Mouse (Mus musculus) left cerebral cortex, adult 11 months (tissue): ENCODE data around the gene Tnrc6c.

Source experiments
- DNase-seq: peaks from one replicate; pipeline ENCODE4 v3.0.0; 2022; ENCODE audit warnings: low spot score

Gene Tnrc6c

DNA sequence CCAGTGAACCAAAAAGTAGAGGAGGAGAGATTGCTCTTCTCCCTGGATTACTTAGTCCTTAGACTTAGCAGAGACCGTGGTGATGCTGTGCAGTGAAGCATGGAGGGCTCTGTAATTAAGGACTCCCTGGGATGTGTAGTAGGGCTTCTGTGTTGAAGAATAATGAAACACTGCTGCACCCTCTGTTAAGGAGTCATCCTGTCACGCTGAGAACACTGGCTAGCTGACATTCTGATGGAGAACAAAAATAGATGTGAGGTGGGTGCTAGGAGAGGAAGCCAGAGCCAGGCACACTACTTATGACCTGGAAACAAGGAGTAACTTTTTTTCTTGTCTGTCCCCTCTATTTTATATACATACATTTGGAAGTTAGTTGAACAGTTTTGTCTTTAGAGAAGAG is 22.6 kb downstream of the Tnrc6c start:
- no peak for DNase-seq

DNA sequence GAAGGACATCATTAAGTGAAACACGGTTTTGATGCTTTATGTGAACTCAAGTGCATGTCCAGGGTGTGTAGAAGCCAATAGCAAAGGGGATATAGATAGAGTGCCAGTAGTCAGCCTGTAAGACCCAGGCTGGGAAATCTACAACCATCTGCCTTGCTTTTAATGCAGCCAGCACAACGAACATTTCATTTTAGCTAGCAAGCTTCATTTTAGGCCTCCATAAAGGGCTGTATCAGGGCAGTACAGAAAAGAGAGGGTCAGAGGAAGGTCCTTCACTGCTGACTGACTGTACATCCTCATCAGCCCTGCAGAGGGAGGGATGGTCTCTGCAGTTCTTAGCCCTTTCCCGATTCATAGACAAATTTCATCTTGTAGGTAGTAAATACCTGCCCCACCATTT is 23.0 kb downstream of the Tnrc6c start:
- DNase-seq = no peak

DNA sequence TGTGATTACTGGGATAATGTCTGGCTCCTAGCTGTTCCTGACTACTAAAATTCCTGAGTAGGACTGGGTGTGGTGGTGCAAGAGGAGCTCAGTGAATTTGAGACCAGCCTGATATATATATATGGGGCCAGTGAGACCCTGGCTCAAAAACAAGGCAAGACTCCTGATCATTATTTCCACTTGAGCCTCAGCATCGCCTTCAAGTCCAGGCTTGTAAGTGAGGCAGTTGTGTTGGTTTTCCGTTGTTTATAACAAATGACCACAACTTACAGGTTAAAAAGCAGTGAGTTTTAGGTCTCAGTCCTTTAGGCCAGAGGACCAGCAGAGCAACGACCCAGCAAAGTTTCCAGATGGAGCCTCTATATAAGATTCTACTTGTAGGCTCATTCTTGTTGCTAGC is 23.5 kb downstream of the Tnrc6c start:
- DNase-seq = no peak

DNA sequence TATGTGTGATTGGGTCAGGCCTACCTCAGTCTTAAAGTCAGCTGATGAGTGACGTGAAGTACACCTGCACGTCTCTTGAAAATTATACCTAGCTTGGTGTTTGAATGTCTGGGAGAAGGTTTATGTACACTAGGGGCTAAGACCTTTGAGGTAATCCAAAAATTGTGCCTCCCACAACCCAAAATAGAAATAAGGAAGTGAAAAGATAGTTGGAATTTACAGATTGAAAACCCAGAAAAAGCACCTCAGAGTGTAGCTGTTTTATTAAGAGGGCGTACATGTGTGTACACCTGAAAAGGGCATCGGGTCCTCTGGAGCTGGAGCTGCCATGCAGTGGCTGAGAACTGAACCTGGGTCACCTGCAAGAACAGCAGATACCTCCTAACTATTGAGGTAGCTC is 24.1 kb downstream of the Tnrc6c start:
- no peak for DNase-seq

DNA sequence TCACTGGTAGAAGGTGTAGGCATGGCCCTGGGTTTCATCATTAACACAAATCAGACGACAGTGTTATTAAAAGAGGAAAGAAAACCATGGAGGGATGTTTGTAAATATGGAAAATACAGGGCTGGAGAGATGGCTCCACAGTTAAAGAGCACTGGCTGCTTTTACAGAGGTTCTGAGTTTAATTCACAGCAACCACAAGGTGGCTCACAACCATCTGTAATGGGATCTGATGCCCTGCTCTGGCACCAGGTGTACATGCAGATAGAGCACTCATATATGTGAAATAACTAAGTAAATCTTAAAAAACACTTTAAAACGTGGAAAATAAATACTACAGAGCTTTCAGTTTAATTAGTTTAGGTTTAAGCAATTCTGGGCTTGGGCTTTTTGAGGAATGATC is 24.7 kb downstream of the Tnrc6c start:
- DNase-seq = no peak

DNA sequence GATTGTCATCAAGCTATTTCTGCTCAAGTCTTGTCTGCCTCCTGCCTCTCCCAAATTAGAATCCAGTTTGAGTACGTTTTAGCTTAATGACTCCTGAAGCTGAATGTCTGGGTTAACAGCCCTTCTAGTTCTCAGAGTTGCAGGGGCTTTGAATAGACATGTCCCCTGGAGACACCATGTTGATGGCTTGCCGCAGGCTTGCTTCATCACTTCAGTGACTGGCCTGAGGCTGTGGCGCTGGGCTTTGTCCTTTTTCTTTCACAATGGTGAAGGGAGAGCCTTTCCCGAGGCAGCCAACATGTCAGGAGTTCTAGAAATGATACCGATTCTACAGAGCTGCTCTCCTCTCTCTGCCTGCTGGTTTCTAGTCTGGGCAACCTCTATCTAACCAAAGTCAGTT is 30.6 kb downstream of the Tnrc6c start:
- no peak for DNase-seq

DNA sequence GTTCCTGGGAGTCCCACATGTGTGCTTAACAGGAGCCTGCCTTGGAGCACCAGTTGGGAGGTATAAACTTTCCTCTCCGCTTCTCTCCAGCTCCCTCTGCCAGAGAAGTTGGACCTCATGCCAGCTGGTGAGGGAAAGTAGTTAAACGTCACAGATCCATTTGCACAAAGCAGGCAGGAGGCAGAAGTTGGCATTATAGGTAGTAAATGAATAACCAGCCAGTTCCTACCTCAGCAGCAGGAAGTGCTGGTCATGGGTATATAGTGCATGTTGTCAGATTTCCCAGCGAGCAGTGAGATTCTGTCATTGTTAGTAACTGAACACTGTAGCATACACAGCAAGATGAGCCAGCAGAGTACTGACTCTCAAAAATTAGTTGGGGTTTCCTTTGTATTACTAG is 31.4 kb downstream of the Tnrc6c start:
- no peak for DNase-seq

DNA sequence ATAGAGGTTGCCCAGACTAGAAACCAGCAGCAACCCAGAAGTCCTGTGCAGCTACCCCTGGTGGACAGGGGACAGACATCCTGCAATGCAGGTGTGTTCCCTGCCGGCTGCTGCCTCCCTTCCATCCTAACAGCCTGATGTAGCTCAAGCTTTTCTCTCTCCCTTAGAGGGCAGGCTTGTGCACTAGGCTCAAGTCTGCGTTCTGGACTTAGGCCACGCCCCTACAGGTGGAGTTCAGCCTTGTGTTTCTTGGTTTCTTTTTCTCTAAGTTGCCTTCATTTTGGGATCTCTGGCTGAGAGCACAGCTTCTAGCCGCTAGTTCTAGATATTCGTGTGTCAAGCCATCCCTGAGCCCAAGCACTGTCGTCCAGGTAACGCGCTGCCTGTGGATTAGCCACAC is 31.9 kb downstream of the Tnrc6c start:
- no peak for DNase-seq

DNA sequence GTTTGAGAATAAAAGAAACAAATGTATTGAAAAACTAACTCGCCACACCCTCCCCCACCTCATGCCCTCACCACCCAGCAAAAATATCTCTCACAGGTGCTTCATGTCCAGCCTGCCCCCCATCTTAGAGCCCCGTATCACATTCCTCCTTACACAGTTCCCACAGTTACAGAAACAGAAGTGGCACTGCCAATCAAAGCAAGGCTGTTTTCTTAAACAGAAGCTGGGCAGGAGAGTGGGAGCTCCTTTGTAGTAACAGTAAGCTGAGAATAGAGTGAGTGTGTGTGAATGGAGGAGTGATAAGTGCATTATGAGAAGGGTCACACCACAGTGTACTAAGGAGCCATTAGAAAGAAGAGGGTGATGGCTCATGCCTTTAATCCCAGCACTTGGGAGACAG is 34.5 kb downstream of the Tnrc6c start:
- DNase-seq = no peak

DNA sequence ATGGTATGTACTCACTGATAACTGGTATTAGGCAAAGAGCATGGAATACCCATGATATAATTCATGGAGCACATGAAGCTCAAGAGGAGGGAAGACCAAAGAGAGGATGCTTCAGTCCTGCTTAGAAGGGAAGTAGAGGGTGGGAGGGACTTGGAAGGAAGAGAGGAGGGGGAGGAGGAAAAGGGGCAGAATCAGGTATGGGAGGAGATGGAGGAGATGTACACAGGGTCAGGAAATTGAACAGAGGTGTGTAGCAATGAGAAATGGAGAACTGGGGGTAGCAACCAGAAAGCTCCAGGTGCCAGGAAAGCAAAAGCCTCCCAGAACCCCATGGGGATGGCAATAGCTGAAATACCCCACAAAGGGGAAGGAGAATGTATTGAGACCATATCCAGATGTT is 37.2 kb downstream of the Tnrc6c start:
- DNase-seq = no peak

DNA sequence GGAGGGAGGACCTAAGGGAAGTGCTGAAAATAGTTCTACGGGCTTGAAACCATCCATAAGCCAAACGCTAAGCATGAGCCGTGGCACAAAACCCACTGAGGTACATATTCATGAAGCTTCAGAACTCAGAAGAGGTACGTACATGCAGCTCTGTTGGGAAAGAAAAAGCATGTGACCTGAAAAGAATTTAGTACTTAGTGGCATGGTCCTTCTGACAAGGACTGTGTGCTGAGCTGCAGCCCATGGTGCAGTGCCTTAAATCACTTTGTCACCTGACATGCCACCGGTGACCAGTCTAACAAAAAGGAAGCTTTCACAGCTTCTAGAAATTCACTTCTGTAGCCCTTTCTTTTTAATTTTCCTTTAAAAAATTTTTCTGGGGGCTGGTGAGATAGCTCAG is 40.0 kb downstream of the Tnrc6c start:
- DNase-seq = no peak

DNA sequence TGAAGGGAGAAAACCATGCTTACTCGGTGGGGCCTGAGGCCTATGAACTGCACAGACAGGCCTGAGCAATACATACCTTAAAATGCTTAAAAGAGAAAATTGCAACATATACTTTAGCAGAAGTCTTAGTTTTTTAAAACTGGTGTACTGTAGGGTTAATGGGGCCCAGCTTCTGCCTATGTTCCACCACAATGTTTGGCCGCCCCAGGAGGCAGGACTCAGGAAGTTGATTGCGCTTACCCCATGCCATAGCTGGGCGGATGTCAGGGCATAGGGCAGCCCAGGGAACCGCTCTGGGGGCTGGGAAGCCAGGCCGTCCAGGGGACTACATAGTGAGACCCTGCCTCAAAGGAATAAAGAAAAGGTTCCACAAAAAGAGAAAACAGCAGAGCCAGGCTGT is 42.5 kb downstream of the Tnrc6c start:
- no peak for DNase-seq

DNA sequence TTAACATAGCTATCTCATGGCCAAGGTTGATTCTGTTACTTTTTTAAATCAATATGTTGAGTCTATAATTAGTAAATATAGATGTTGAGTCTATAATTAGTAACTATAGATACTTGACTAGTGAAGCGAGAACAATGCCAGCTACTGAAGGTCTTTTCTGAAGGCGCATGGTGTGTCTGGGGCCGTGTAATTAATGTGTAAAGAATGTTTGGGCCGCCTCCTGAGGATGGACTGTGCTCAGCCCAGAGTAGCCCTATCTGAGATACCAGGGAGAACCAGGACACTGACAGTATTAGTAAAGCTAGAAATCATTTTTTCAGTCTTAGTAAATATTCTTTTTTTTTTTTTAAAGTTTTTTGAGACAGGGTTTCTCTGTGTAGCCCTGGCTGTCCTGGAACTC is 46.8 kb downstream of the Tnrc6c start:
- no peak for DNase-seq

DNA sequence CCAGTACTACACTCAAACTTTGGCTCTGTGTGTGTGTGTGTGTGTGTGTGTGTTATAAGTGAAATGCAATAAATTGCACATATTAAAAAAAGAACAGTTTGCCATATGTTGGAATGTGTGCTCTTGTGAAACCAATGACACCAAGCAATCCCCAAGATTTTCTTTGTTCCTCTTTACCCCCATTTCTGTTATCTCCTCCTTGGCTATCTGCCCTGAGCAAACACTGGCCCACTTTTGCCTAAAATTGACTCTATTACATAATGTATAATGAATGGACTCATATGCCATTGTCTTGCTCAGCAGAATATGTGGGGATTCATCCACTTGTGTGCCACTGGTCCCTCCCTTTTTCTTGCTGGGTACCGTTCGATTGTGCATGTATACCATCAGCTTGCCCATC is 52.2 kb downstream of the Tnrc6c start:
- no peak for DNase-seq

DNA sequence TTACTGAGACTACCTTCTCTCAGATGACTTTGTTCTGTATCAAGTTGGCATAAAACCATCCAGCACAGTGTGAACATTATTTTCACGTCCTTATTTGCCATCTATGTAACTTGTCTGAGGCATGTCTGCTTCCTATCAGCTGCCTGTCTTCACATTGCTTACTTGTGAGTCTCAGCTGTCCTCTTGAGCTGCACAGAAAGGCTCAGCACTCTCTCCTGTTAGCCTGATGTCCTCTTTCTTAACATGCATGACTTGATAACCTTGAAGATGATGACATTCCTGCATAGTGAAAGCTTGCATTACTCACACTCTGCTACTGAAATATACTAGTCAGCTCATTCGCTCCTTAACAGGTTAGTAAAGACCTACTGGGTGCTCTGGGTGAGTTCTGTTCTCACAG is 53.1 kb downstream of the Tnrc6c start:
- no peak for DNase-seq

DNA sequence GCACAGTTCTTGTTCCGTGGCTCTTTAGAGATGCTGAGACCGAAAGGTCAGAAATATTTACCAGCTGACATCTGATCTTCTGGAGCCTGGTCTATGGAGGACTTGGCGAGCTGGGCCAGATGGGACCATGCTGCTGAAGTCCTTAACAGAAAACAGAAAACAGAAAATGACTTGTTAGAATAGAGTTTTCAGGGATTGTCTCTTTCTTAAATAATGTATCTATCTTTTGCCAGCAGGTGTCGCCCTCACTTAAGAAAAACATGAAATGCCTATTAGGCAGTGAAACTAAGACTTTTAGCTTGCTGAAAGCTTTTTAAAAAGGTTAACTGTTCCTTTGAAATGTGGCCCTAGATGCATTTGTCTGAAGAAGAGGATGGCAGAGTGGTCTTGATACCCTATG is 55.2 kb downstream of the Tnrc6c start:
- DNase-seq = no peak

DNA sequence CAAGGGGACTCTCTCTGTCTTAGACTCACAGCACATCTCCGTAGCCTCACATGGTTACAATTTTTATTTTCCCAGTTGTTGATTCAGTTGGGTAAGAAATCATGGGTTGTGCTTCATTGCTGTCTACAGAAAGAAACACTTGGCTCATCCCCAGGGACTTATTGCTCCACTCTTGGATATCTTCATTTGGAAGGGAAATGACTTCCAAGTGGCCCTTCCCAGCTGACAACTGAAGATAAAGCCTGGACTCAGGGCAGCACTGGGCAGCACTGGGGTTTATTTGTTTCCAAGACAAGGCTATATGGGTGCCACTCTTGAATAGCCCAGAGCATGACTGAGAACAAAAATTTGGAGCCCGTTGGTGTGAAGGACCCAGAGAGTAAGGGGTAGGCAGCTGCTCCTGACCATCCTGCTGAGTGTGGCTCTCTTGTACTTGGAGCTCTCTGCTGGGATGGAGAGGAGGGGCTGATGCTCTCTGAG is 56.8 kb downstream of the Tnrc6c start:
- no peak for DNase-seq

DNA sequence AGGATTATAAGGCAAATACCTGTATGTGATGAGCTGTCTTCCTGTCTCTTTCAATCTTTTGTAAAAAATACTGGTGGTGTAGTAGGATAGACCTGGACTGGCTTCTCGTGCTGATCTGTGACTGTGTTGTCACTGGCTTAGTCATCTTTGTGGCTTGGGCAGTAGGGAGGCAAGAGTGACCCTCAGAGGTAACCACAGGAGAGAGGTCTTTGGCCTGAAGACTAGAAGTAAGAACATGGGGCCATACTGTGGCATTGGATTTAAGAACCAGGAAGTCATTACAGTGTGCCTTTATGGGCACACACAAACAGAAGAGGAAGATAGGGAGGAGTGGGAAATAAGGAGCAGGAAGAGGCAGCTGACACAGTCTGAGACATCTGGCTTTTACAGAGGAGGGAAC is 58.0 kb downstream of the Tnrc6c start:
- no peak for DNase-seq

DNA sequence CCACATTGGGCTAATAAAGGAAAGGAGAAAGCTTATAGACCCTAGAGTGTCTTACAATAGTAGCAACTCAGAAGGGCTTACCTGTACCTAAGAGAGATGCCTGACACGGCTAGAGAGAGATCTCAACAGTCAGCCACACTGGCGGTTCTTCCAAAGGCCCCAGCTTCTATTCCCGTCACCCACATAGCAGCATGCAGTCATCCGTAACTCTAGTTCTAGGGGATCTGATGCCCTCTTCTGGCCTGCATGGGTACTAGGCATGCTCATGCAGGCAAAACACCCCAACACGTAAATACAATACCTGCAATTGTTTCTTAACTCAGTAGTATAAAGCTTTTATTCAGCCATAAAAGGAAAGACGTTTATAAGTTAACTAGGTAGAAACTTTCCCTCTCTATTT is 59.3 kb downstream of the Tnrc6c start:
- DNase-seq = no peak

DNA sequence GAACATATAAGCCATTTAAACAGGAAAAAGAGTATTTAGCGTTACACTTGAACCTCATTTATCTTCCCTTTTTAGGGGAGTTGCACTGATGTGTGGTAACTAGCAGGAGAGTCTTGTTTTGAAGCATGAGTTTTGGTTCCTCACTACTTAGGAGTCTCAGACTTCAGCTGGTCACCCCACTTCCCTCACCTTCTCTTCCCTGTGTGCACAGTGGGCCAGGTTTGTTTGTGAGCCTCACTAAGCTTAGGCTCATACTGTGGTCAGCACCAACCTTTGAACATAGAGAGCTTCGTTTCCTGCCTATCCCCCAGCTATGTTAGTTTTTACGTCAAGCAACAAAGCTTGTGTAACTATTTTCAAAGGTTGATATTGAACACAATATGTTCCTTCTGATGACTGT is 64.7 kb downstream of the Tnrc6c start:
- no peak for DNase-seq

DNA sequence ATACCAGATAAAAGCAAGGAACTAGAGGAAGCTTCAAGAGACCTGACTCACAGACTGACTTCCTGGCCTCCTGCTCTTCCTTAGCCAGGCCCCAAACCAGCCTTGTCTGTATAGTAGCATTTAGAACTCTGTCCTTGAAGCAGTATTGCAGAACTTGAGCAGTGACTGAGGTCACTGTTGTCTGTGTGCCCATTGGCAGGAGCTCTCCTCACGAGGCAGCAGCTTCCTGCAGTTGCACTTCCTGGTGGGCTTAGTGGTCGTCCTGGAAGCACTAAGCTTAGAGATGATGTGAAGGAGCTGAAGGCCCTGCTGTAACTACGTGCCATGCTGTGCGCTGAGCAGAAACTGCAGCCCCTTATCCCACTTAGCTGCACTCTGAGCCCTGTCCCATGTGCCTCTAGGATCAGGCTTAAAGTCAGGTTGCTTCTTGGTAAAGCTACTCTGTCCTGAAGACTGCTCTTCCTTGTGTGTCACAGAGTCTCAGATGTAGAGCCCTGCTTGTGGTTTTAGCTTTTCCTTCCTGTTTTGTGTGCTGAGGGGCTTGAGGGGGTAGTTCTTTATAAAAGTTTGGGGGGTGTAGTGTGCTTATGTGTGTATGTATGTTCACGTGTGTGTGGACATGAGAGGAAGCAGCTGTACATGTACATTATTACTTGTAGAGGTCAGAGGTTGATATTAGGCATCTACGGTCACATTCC is 70.7 kb downstream of the Tnrc6c start:
- DNase-seq = no peak

DNA sequence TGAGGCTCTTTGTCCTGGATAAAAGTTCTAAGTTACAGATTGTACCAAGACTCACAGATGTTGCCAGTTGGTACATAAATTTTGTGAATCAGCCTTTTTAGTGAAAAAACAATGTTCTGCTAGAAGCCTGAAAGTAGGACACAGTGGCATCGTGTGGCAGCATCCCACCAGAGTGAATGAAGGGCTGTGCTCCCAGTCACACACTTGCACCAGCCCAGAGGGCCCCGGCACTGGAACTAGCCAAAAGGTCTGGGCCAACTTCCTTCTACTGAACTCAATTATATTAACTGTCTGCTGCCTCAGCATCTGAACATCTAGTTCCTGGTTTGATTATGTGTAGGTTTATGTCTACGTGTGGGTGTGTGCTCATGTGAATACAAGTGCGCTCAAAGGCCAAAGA is 72.9 kb downstream of the Tnrc6c start:
- no peak for DNase-seq

DNA sequence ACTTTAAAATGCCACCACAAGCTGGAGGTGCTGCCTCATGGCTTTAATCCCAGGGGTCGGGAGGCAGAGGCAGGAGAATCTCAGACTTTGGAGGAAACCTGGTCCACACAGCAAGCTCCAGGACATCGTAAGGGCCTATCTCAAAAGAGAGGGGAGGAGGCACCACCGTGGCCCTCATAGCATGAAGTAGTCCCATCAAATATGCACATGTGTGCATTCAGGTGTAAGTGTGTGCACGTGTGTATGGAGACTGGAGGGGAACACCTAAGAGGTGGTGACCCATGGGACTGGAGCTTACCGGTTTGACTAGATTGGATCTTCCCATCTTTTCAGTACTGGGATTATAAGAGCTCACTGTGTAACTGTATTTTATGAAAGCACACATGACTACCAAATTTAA is 74.2 kb downstream of the Tnrc6c start:
- no peak for DNase-seq

DNA sequence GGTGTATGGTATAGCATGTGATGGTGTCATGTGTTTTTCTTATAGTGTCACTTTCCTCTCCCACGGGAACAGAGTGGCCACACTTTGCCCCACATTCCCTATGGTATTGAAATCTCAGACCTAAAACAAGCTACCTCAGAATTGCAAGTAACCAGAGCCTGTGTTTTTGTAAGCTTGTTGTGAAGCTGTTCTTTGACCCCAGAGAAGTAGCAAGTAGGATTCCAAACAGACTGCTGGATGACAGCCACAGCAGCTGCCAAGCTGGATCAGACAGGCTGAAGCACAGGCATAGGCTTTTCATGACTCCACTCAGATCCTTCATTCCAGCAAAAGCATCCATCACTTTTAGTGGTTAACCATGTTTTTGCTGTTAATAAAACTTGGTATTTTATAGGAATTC is 74.8 kb downstream of the Tnrc6c start:
- DNase-seq = no peak

DNA sequence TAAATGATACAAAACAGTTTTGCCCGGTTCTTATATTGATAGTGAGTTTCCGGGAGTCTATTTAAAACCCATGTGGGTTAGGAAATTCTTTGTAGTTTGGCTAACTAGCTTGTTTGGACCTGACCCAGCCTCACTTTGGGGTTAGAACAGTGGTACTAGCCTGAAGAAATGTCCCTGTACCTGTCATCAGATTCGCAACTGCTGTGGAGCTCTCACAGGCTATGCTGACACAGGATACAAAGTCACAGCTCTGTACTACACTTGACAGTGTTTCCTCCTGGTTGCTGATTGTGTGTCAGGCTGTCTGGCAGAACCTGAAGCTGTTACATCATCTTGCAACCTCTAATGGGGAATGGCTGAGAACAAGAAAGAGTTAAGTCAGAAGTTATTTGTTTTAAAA is 75.3 kb downstream of the Tnrc6c start:
- no peak for DNase-seq
